Mouse (Mus musculus): ENCODE data around the gene Zfhx3.

Gene Zfhx3

GRCm38 (mm10) chr8:108724818-108725506 lies 782.5 kb downstream of the Zfhx3 start:
- DNase-seq, result no peak

DNA sequence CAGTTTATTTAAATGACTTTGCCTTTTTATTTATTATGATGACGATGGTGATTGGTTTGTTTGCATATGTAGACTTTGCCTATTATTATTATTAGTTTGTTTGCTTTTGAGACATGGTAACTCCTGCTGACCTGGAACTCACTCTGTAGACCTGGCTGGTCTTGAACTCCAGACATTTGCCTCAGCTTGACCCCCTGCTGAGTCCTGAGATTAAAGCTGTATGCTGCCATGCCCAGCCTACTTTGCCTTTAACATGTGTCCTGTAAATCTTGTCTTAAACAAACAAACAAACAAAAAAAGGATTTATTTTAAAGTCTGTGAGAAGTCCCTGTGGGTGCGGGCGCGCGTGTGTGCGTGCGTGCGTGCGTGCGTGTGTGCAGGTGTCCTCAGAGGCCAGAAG lies 783.2 kb downstream of the Zfhx3 start:
- DNase-seq, result no peak

GRCm38 (mm10) chr8:108726541-108727241 lies 784.2 kb downstream of the Zfhx3 start:
- DNase-seq, result no peak

- no peak for DNase-seq
Observed at GRCm38 (mm10) chr8:108729169-108729568, 786.7 kb downstream of the Zfhx3 start.

- no peak for DNase-seq
Observed at GRCm38 (mm10) chr8:108729667-108730329, 787.4 kb downstream of the Zfhx3 start.

GRCm38 (mm10) chr8:108730907-108731440 lies 788.5 kb downstream of the Zfhx3 start:
- DNase-seq, result no peak

DNA sequence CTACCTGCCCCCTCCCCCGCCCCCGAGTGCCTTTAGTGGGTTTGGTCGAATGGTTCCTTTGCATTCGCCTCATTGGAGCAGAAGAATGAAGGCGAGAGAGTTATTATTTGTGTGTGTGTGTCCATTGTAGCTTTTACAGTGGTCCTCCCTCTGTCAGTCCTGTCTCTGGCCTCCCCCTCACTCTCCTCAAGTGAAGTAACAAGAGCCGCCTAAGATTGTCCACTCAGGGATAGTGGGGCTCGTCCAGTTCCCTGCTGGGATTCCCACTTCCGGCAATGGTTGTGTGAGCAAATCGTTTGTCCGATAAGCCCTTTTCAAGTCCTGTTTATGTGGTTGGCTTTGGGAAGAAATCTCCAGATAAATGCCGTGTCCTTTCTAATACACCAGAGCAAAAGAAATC lies 790.1 kb downstream of the Zfhx3 start:
- no peak for DNase-seq

- DNase-seq, result no peak
Observed at GRCm38 (mm10) chr8:108733385-108733784, 790.9 kb downstream of the Zfhx3 start.

DNA sequence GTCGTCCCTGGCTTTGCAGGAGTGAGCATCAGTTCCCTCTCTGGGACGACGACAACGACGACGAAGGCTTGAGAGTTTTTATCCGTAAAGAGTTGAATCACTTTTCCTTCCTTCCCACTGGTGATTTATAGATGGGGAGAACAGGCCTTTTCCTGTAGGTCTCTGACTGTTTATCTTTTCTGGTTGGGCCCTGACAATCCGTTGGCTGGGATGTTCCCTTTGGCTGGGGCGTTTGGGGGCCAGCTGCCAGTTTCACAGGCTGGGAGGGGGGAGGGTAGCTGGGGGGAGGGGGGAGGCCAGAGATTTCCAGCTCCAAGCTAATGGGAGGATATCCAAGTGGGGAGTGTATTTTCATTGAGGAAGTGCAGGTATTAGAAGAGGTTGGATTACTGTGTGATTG lies 794.0 kb downstream of the Zfhx3 start:
- peak; percentile 63 for DNase-seq

GRCm38 (mm10) chr8:108738179-108738578 lies 795.7 kb downstream of the Zfhx3 start:
- DNase-seq, result no peak

GRCm38 (mm10) chr8:108739517-108739916 lies 797.1 kb downstream of the Zfhx3 start:
- no peak for DNase-seq

- no peak for DNase-seq
Observed at GRCm38 (mm10) chr8:108740443-108740842, 798.0 kb downstream of the Zfhx3 start.

- no peak for DNase-seq
Observed at GRCm38 (mm10) chr8:108741651-108742050, 799.2 kb downstream of the Zfhx3 start.

DNA sequence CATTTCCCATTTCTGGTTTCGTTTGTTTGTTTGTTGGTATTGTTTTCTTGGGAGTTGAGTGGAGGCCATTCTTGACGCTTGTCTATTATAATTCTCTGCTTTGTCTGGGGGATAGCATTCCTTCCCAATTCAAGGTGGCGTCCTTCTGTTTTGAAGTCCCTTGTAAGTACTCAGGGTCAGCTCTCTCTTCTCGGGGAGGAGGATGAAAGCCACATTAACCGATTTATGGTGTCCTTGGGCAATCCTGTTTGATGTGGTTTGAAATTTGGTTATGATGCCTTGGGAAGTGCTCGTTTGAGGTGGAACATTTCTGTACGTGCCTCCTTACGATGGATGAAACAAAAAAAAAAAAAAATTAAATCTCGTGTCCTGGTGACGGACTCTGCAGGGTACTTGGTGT lies 800.0 kb downstream of the Zfhx3 start:
- DNase-seq, result no peak

- peak; percentile 34 for DNase-seq
Observed at GRCm38 (mm10) chr8:108743238-108743637, 800.8 kb downstream of the Zfhx3 start.

- DNase-seq, result no peak
Observed at GRCm38 (mm10) chr8:108745551-108745950, 803.1 kb downstream of the Zfhx3 start.

DNA sequence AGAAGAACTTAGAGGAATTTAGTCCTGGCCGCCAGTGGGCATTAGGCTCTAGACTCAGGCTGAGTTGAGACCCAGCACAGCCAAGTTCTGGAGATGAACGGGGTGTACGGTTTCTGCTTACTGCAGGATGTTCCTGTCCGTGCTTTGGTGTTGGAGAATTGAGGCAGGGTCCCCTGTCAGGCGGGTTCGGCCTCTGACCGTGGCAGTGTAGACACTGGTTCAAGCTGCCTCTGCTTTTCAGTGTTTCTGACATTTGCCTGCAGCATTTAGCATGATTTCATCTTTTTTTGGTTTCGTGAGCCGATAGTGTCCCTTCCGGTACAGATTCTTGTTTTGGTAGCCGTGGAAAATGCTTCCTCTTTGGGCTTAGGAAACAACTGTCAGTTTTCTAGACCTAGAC lies 805.7 kb downstream of the Zfhx3 start:
- DNase-seq, result no peak

- no peak for DNase-seq
Observed at GRCm38 (mm10) chr8:108748851-108749376, 806.5 kb downstream of the Zfhx3 start.

GRCm38 (mm10) chr8:108750806-108751205 lies 808.4 kb downstream of the Zfhx3 start:
- no peak for DNase-seq

GRCm38 (mm10) chr8:108754556-108754955 lies 812.1 kb downstream of the Zfhx3 start:
- no peak for DNase-seq

DNA sequence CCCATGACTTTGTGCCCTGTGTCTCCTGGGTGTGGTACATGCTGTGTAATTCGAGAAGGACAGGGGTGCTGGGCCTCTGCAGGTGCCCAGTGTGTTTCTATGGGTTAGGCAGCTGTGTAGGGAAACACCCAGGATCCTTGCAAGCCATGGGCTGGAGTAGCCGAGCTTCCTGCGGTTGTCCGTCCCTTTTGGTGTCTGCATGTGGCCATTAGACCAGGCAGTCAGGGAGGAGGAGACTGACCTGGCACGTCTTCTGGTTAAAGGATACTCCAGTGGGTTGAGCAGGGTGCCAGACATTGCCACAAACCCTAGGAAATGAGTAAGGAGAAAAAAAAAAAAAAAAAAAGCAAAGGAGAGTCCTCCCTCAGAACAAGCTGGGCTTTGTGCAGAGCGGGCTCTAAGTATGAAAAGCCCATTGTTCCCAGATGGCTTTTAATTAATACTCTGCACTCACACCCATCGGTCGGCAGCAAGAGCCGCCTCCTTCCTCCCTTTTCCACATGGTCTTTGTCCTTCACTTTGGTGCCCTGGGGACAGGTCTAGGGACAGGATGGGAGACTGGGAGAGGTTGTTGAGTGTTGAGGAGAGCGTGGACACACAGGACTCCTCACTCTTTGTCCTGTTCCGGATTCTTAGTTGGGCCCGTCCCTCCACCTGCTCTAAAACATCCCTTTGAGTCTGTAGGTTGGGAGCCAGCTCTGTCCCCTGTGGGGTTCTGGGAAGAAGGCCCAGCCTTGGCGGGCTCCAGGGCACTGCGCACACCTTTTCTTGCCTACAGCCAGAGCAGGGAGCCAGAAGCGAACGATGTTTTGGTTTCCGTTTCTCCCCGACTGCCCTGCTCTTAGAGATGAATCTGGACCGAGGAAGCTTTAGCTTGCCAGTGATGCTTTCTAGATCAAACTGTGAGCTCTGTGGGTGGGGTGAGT lies 813.2 kb downstream of the Zfhx3 start:
- DNase-seq, result no peak
